Mouse (Mus musculus) spleen, adult 2 months (tissue): Measurements from ENCODE around the gene Lrp1. TPM values are rescaled to one million over a fixed set of nuclear protein-coding genes. Genes with fewer than 3 reads are reported as not detected.

Experiments used
- DNase-seq, 2 experiments: peaks; one replicate each; pipeline versions ENCODE4 v3.0.0 to v3.0.0-alpha.2; 2012 to 2021; ENCODE audit warnings: low spot score in 2 of 2, low read depth in 1 of 2
- H3K27ac ChIP-seq: fragments of 200-500 bp; 2 replicates; pipeline ENCODE4 v1.5.1; 2012; ENCODE audit warnings: low read length, inconsistent platforms; ENCODE audit not compliant: insufficient read depth
- H3K27me3 ChIP-seq: fragments of 200-500 bp; 2 replicates; pipeline ENCODE4 v1.6.1; 2012; ENCODE audit warnings: mild to moderate bottlenecking, moderate library complexity, low read length, inconsistent platforms; ENCODE audit not compliant: control insufficient read depth, insufficient read depth
- H3K36me3 ChIP-seq: fragments of 200-500 bp; 2 replicates; pipeline ENCODE4 v1.6.1; 2012; ENCODE audit warnings: mild to moderate bottlenecking, low read length, inconsistent platforms; ENCODE audit not compliant: control insufficient read depth, insufficient read depth
- H3K4me1 ChIP-seq: fragments of 200-500 bp; 2 replicates; pipeline ENCODE4 v1.6.1; 2011; ENCODE audit warnings: inconsistent platforms; ENCODE audit not compliant: control insufficient read depth, insufficient read depth, insufficient read length
- H3K4me3 ChIP-seq: fragments of 200-500 bp; 2 replicates; pipeline ENCODE4 v1.5.1; 2011; ENCODE audit warnings: mild to moderate bottlenecking, inconsistent platforms; ENCODE audit not compliant: insufficient read depth, insufficient read length; ENCODE audit errors: extremely low read depth
- CTCF ChIP-seq: fragments of 200-500 bp; IDR thresholded peaks from 2 replicates; pipeline ENCODE4 v1.5.1; 2011; ENCODE audit warnings: mild to moderate bottlenecking, inconsistent platforms; ENCODE audit not compliant: insufficient read depth, insufficient read length, insufficient replicate concordance; ENCODE audit errors: extremely low read depth
- POLR2A ChIP-seq: fragments of 200-500 bp; IDR thresholded peaks from 2 replicates; pipeline ENCODE4 v1.6.1; 2011; ENCODE audit warnings: low read depth, low read length, inconsistent platforms
- WGBS: fragments of 180-500 bp; shearing (Covaris S2); methylation state at CpG from one replicate; pipeline ENCODE4 v1.1.7; 2018; 5-methylcytosine and 5-hydroxymethylcytosine counted together
- polyA plus RNA-seq: library from polyadenylated mRNA; depleted of rRNA; stranded (reverse); fragments of >200 nt; gene quantifications from 2 replicates; pipeline ENCODE4 v1.2.3, GENCODE M21; 2012

The Lrp1 gene
- polyA plus RNA-seq, 1 experiment, result 98.7 TPM

DNA sequence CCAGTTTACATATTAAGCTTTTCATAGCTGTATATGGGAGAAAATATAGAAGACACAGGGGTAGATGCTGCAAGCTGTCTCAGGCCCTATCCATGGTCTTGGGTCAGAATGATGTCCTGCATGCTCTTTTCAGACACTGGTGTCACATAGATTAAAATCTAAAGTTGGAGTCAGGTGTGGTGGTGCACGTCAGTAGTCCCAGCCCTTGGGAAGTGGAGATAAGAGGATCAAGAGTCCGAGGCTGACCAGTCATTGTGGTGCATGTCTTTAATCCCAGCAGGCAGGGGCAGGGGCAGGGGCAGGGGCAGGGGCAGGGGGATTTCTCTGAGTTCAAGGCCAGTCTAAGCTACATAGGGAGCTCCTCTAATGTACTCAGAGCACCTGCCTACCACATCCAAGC, 24.8 kb upstream of the Lrp1 start:
- Histone ChIP-seq H3K27me3 (no peaks in the 10 kb centered on the region), H3K4me1 (peaks cover 8% of the 10 kb centered on the region; the same call in 1 of the 2 replicates), H3K27ac (no peak overlapping the region), H3K4me3 (no peak overlapping the region), H3K36me3 (peaks cover 15% of the 10 kb centered on the region)
- TF ChIP-seq POLR2A (no peak), CTCF (no peak)
- no peak for DNase-seq
- 86% methylated on average over 2 of the region's 2 CpGs for WGBS

DNA sequence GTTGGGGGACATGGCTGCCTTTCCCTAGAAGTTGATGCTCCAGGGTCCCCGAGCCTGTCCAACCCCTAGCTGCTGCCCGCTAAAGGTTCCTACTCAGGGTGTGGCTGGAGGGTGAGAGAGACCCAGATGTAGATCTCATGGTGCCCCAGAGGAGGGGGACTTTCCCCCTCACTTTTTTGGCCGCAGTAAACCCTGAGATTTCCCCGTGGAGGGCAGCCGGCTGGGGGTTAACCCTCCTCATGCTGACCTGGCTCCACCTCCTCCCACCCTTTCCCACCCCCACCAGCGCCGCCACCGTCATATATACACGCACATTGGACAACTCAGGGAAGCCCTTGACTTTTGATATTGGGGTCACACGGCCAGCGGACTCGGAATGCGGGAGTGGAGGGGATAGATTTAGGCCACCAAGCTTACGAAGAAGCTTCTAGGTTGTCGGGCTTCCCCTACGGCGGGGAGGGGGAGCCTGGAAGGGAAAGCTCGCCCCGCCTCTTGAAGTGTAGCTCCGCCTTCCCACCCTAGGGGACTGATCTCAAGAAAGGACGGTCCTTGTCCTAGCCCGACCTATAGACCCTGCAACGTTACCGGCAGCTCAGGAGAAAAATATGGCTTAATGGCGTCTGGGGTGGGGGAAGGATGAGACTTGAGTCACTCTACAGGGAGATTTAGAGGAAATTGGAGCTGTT, 22.7 kb upstream of the Lrp1 start:
- DNase-seq, result peak; percentile 63 to 80
- H3K4me3 ChIP-seq, result peak overlapping the region; percentile 78
- H3K27ac ChIP-seq, result peak overlapping the region; percentile 97
- no peaks in the 10 kb centered on the region for H3K27me3 ChIP-seq
- H3K36me3 ChIP-seq, result peaks cover 7% of the 10 kb centered on the region
- H3K4me1 ChIP-seq, result peaks cover 8% of the 10 kb centered on the region; the same call in 1 of the 2 replicates
- TF ChIP-seq POLR2A (no peak), CTCF (no peak)
- under 1% methylated on average over 25 of the region's 25 CpGs for WGBS

- TF ChIP-seq CTCF (no peak), POLR2A (peak; percentile 91)
Observed at GRCm38 (mm10) chr10:127642772-127643552, 22.0 kb upstream of the Lrp1 start, which contains the start of gene Stat6. TSS of gene Stat6 (plus strand) at chr10:127642986.

DNA sequence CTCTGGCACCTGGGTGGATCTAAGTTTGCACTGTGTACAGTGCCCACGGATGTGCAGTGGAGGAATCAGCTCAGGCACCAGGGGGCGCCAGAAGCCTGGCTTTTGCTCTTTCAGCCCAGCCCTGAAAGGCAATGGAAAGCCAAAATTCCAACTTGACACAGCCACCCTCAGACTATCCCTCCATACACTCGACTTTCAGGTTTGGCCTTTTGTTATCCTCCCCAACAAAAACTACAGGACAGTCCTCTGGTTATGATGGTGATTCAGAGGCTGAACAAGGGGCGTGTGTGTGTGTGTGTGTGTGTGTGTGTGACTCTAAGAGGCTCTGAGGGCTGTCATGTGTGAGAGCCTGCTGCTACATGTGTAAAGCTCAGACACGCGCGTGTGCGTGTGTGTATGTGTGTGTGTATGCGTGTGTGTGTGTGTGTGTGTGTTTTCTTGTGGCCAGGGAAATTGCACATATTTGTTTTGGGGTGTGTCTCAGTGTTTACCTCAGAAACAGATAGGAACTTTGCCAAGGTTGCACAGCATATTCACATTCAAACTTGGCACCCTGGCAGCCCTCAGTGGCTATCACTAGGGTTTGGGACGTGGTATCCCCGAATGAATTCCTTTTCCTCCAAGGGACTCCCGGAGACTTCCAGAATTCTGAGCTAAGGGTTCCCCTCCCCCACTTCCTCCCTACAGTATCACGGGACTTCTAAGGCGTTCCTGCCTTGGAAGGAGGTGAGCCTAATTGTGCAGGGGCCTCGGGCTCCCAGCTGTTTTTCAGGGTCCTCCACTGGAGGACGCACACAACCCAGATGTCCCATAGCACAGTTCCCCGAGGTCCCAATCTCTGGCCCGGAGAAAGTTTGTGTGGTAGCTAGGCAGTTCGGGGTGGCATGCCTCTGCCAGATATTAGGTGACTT, 21.2 kb upstream of the Lrp1 start:
- WGBS, result 1% methylated on average over 19 of the region's 19 CpGs
- peaks cover 5% of the 10 kb centered on the region for H3K36me3 ChIP-seq
- peak; percentile 69 to 87 for DNase-seq
- peak; percentile 93 for TF ChIP-seq CTCF
- no peak for TF ChIP-seq POLR2A
- peaks cover 8% of the 10 kb centered on the region; the same call in 1 of the 2 replicates for H3K4me1 ChIP-seq
- H3K27me3 ChIP-seq, result no peaks in the 10 kb centered on the region
- peak overlapping the region; percentile 78 for H3K4me3 ChIP-seq
- peak overlapping the region; percentile 97 for H3K27ac ChIP-seq

More at GRCm38 (mm10) chr10:127642772-127643552, 22.0 kb upstream of the Lrp1 start, which contains the start of gene Stat6:
- peak within 1 kb of the TSS; percentile 78 for H3K4me3 ChIP-seq
- under 1% methylated on average over 37 of the region's 37 CpGs for WGBS
- H3K4me1 ChIP-seq, result peaks cover 8% of the 10 kb centered on the region; the same call in 1 of the 2 replicates
- H3K27me3 ChIP-seq, result no peaks in the 10 kb centered on the region
- peak within 1 kb of the TSS; percentile 97 for H3K27ac ChIP-seq
- DNase-seq, result peak; percentile 84 to 88
- H3K36me3 ChIP-seq, result peaks cover 5% of the 10 kb centered on the region

DNA sequence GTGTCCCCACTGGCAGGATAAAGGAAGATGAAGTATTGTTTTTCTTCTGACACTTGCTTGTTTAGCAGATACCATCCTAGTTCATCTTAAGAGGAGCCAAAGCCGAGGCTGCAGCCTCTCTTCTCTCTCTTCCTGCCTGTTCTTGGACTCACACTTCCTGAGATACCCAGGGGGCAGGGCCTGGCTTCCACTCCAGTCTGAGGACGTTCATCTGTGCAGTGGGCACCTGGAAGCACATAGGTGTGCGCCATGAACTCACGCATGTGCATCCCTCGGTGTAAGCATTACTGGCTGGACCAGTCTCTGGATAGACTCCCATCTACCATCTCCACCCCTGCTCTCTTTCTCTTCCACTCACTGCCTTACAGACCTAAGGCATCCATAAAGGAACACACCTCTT, 19.5 kb upstream of the Lrp1 start:
- WGBS, result 71% methylated on average over 5 of the region's 5 CpGs
- H3K27ac ChIP-seq, result no peak overlapping the region
- H3K27me3 ChIP-seq, result no peaks in the 10 kb centered on the region
- no peak overlapping the region for H3K4me3 ChIP-seq
- no peak for TF ChIP-seq POLR2A
- TF ChIP-seq CTCF, result no peak
- no peak for DNase-seq
- H3K36me3 ChIP-seq, result no peaks in the 10 kb centered on the region
- H3K4me1 ChIP-seq, result peaks cover 8% of the 10 kb centered on the region; the same call in 1 of the 2 replicates

GRCm38 (mm10) chr10:127632668-127633271, 11.8 kb upstream of the Lrp1 start:
- Histone ChIP-seq H3K27ac (no peak overlapping the region), H3K36me3 (no peaks in the 10 kb centered on the region), H3K4me1 (peaks cover 5% of the 10 kb centered on the region; the same call in 1 of the 2 replicates), H3K4me3 (no peak overlapping the region), H3K27me3 (no peaks in the 10 kb centered on the region)
- WGBS, result 84% methylated on average over 7 of the region's 7 CpGs
- TF ChIP-seq POLR2A (no peak), CTCF (no peak)
- no peak for DNase-seq
